ENCODE assay signal across 9 mouse cellular contexts in the genomic region with DNA sequence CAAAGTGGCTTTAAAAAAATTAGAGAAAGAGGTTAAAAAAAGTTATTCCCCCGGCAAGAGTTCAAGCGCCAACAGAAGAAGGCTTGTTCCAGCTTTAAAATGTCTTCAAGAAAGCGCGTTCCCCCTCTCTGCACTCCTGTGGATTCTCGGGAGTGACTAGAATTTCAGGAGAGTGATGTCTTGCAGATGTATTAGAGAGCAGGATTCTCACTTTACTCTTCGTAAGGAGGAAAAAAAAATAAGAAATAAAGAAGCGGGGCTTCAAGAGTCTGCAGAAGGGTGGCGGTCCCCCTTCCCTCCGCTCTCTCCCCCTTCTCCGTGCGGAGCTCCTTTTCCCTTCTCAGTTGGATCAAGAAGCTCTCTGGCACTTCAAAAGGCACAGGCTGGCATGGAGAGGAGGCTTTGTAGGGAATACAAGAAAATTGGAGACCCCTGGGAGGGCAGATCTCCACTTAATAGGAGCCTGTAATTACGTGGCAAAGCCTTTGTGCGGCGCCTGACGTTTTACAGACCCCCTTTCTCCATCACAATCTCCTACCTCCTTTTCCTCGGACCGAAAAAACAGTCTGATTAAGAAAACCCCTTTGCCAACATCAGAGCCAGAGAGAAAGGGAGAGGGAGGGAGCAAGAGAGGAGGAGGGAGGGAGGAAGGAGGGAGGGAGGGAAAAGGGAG. TPM values are rescaled to one million over a fixed set of nuclear protein-coding genes. Genes with fewer than 3 reads are reported as not detected.
A peak's percentile ranks its signal among the peaks of the same experiment; 100 is the strongest.
DNase-seq lines count a peak whose midpoint lies in the region; ATAC-seq and TF ChIP-seq lines count a peak whose summit lies in the region.
"Had no signal": no experiment of that assay in that cellular context is flagged by ENCODE, and none has a peak within 500 bp of the region (broad histone marks: within the 10 kb centered on the region; RNA-seq: fewer than 3 reads in every experiment).

Gene Prrx1 (minus strand): TSS at position 610 of the 673 bp plus-strand sequence.

- no peaks in the 10 kb centered on the region for H3K36me3 ChIP-seq in hindbrain, embryonic 11.5 days (ENCODE audit: control insufficient read depth, insufficient read depth, low read length)
- H3K36me3 ChIP-seq in lung, postnatal 0 days (ENCODE audit: insufficient read depth, low read length): no peaks in the 10 kb centered on the region

- no peaks in the 10 kb centered on the region for H3K4me1 ChIP-seq in cerebellum, adult 2 months (ENCODE audit: control insufficient read depth, insufficient read depth, low read length)
- H3K4me1 ChIP-seq in hindbrain, embryonic 11.5 days (replicated peaks; ENCODE audit: control insufficient read depth, insufficient read depth, low read length): peaks cover 2% of the 10 kb centered on the region
- no peaks in the 10 kb centered on the region for H3K4me1 ChIP-seq in lung, postnatal 0 days (ENCODE audit: insufficient read depth, low read depth, low read length)

- peak in 1 of 2 experiments; percentile 8 for DNase-seq in cerebellum, adult 2 months
- DNase-seq in cerebellum, adult 8-10 months: no peak
- peak; percentile 55 for DNase-seq in Muller cell, postnatal 12 days (ENCODE audit: inconsistent ontology term)
- DNase-seq in forelimb bud, embryonic 11.5 days (ENCODE audit: low read depth, low spot score): peak; percentile 89
- peak; percentile 66 for DNase-seq in hindbrain, embryonic 11.5 days (ENCODE audit: low spot score)
- DNase-seq in lung, postnatal 0 days (ENCODE audit: low spot score): peak; percentile 52
- DNase-seq in testis, postnatal 14 days (ENCODE audit: low spot score): no peak

- peak; percentile 5; the same call in 1 of the 2 replicates for ATAC-seq in hindbrain, embryonic 11.5 days (ENCODE audit: low FRiP score)
- no peak for ATAC-seq in lung, postnatal 0 days
- no peak for ATAC-seq in erythroblast, adult 5-6 weeks (replicated peaks; ENCODE audit: low FRiP score, poor library complexity, severe bottlenecking)

- no peaks in the 10 kb centered on the region for H3K9me3 ChIP-seq in hindbrain, embryonic 11.5 days (ENCODE audit: control insufficient read depth, low read length)
- H3K9me3 ChIP-seq in lung, postnatal 0 days (ENCODE audit: low read length): no peaks in the 10 kb centered on the region

- TF ChIP-seq CTCF in cerebellum, adult 2 months (IDR thresholded peaks at IDR 0.05; ENCODE audit: borderline replicate concordance, insufficient read depth, low read depth, low read length): no peak
- 0 out of 2 replicates have a peak, but pooled peaks have one; percentile 13 for TF ChIP-seq CTCF in lung, postnatal 0 days (IDR thresholded peaks at IDR 0.05)

- 1% methylated on average over 17 of the region's 17 CpGs for WGBS in cerebellum, adult 2 months
- under 1% methylated on average over 17 of the region's 17 CpGs for WGBS in hindbrain, embryonic 11.5 days
- 2% methylated on average over 17 of the region's 17 CpGs for WGBS in lung, postnatal 0 days

- peak within 1 kb of the TSS; percentile 61 for H3K9ac ChIP-seq in hindbrain, embryonic 11.5 days (ENCODE audit: low read depth, low read length)
- peak within 1 kb of the TSS; percentile 10 for H3K9ac ChIP-seq in lung, postnatal 0 days (replicated peaks; ENCODE audit: low read depth)

- no peak for TF ChIP-seq EP300 in lung, postnatal 0 days (IDR thresholded peaks at IDR 0.05)

- peak within 1 kb of the TSS; percentile 34 for H3K4me3 ChIP-seq in cerebellum, adult 2 months (replicated peaks; ENCODE audit: insufficient read depth, low read depth, low read length)
- peak within 1 kb of the TSS; percentile 46 for H3K4me3 ChIP-seq in hindbrain, embryonic 11.5 days (ENCODE audit: low read depth, low read length)
- peak within 1 kb of the TSS; percentile 56 for H3K4me3 ChIP-seq in lung, postnatal 0 days (ENCODE audit: low read depth, low read length)

- no peak within 1 kb of the TSS for H3K27ac ChIP-seq in cerebellum, adult 2 months (ENCODE audit: insufficient read depth, low read length)
- peak within 1 kb of the TSS; percentile 82 for H3K27ac ChIP-seq in hindbrain, embryonic 11.5 days (ENCODE audit: low read depth, low read length)
- no peak within 1 kb of the TSS for H3K27ac ChIP-seq in lung, postnatal 0 days (ENCODE audit: low read length)

- no peak for TF ChIP-seq POLR2A in cerebellum, adult 2 months (IDR thresholded peaks at IDR 0.05; ENCODE audit: borderline replicate concordance, insufficient read depth, low read length)

- peaks cover 3% of the 10 kb centered on the region; the same call in 1 of the 2 replicates for H3K27me3 ChIP-seq in cerebellum, adult 2 months (ENCODE audit: control insufficient read depth, insufficient read depth, low read length)
- H3K27me3 ChIP-seq in hindbrain, embryonic 11.5 days (ENCODE audit: control insufficient read depth, insufficient read depth, low read length): peaks cover 55% of the 10 kb centered on the region
- peaks cover 31% of the 10 kb centered on the region; the same call in 1 of the 2 replicates for H3K27me3 ChIP-seq in lung, postnatal 0 days (replicated peaks; ENCODE audit: insufficient read depth, low read length)

- H3K4me2 ChIP-seq in hindbrain, embryonic 11.5 days (replicated peaks; ENCODE audit: low read depth, low read length): peak within 1 kb of the TSS; percentile 56
- H3K4me2 ChIP-seq in lung, postnatal 0 days (replicated peaks; ENCODE audit: low read depth, low read length): peak within 1 kb of the TSS; percentile 83

RNA-seq across cellular contexts. Expression of gene Prrx1, which starts in this region (rescaled TPM):
- 4.1 and 4.6 TPM in 2 replicates for polyA plus RNA-seq in cerebellum, adult 2 months (2012; rRNA removed)
- polyA plus RNA-seq in hindbrain, embryonic 11.5 days (2014; fragmentation: Nextera tagmentation; extraction: Ambion mirVana): 51.8 and 71.0 TPM in 2 replicates
- 3.6 and 4.6 TPM in 2 replicates for polyA plus RNA-seq in lung, postnatal 0 days (2015; fragmentation: Nextera tagmentation; extraction: Ambion mirVana)
- not detected in 2 replicates for total RNA-seq in erythroblast, adult 5-6 weeks (2015; ENCODE audit: low replicate concordance)
- not detected in 2 replicates for total RNA-seq in erythroblast, adult 5-6 weeks (2017; ENCODE audit: low replicate concordance)
- total RNA-seq: hematopoietic stem cell, adult 5-6 weeks had no signal

Comparison
In these comparisons a context has a peak if more than half of its experiments do, and no peak if none do; other contexts are left out.
1. DNase-seq: peak in Muller cell, postnatal 12 days (single experiment), forelimb bud, embryonic 11.5 days (single experiment), hindbrain, embryonic 11.5 days (single experiment) and lung, postnatal 0 days (single experiment); none in cerebellum, adult 8-10 months (single experiment) and testis, postnatal 14 days (single experiment).
2. Peak in every context shown above with its lines, with median percentiles within 50 percentile points of each other: H3K4me3 ChIP-seq.